Mouse (Mus musculus) frontal cortex, postnatal 14 days (tissue): ENCODE measurements around the gene Lsm2.
"Not testable (repeated sequence)": the region's sequence is repeated elsewhere in the genome, so short reads cannot be mapped to it uniquely, and the experiment has no call there.

Experiments
- DNase-seq, 2 experiments: peaks; one replicate each; pipeline ENCODE4 v3.0.0; 2022; ENCODE audit warnings: low spot score in 2 of 2

Lsm2 gene

GRCm38 (mm10) chr17:35031272-35031671, 49.6 kb downstream of the Lsm2 start:
- DNase-seq: no peak

DNA sequence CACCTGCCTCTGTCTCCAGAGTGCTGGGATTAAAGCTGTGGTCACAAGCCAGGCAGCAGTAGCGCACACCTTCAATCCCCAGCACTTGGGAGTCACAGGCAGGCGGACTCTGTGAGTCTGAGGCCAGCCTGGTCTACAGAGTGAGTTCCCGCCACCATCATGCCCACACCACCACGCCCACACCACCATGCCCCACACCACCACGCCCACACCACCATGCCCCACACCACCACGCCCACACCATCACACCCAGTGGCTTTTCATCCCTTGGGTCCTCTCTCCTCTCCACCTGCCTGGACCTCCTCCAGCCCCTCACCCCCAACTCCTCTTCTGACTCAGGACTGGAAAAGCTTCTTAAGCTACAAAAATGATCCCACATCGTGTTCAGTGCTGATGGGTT, 50.2 kb downstream of the Lsm2 start:
- DNase-seq: no peak

- DNase-seq: no peak
Measured at GRCm38 (mm10) chr17:35032323-35032870, 50.7 kb downstream of the Lsm2 start.

DNA sequence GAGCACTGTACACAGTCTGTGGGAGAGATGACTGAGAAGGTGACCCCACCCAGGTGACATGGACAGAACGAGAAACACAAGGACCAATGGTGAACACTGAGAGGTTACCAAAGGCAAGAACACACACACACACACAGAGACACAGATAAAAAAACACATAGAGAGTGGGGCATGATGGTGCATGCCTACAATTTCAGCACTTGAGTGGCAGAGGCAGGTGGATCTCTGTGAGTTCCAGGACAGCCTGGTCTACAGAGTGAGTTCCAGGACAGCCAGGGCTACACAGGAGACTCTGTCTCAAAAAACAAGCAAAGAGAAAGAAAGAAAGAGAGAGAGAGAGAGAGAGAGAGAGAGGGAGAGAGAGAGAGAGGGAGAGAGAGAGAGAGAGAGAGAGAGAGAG, 52.0 kb downstream of the Lsm2 start:
- not testable (repeated sequence) for DNase-seq

- DNase-seq: no peak
Measured at GRCm38 (mm10) chr17:35034896-35035295, 53.2 kb downstream of the Lsm2 start.
